Mouse (Mus musculus) embryonic facial prominence, embryonic 14.5 days (tissue): ENCODE measurements around the gene Tmtc2. TPM values are rescaled to one million over a fixed set of nuclear protein-coding genes. Genes with fewer than 3 reads are reported as not detected.

Experiments used
- ATAC-seq: fragments of 200-750 bp; cut with Nextera tagmentation; 2 replicates; pipeline ENCODE4 v1.8.0; 2017; ENCODE audit warnings: low read depth, moderate number of reproducible peaks, moderate TSS enrichment
- DNase-seq: peaks from one replicate; pipeline ENCODE4 v3.0.0-alpha.2; 2015; ENCODE audit warnings: low spot score
- H3K27ac ChIP-seq: fragments of 300-500 bp; sonication (generic); replicated peaks from 2 replicates; pipeline ENCODE4 v1.5.1; 2014; ENCODE audit warnings: low read depth, mild to moderate bottlenecking, low read length, moderate library complexity
- H3K27me3 ChIP-seq: fragments of 300-500 bp; sonication (generic); replicated peaks from 2 replicates; pipeline ENCODE4 v1.6.1; 2014; ENCODE audit warnings: low read length; ENCODE audit not compliant: control insufficient read depth, insufficient read depth
- H3K36me3 ChIP-seq: fragments of 300-500 bp; sonication (generic); 2 replicates; pipeline ENCODE4 v1.6.1; 2014; ENCODE audit warnings: low read length, mixed read lengths; ENCODE audit not compliant: control insufficient read depth, insufficient read depth
- H3K4me1 ChIP-seq: fragments of 300-500 bp; sonication (generic); 2 replicates; pipeline ENCODE4 v1.6.1; 2014; ENCODE audit warnings: antibody characterized with exemption, low read length; ENCODE audit not compliant: control insufficient read depth, insufficient read depth
- H3K4me2 ChIP-seq: fragments of 300-500 bp; sonication (generic); 2 replicates; pipeline ENCODE4 v1.6.1; 2014; ENCODE audit warnings: low read depth, mild to moderate bottlenecking, low read length, moderate library complexity, mixed read lengths
- H3K4me3 ChIP-seq: fragments of 300-500 bp; sonication (generic); 2 replicates; pipeline ENCODE4 v1.5.1; 2014; ENCODE audit warnings: low read depth, mild to moderate bottlenecking, low read length
- H3K9ac ChIP-seq: fragments of 300-500 bp; sonication (generic); 2 replicates; pipeline ENCODE4 v1.6.1; 2014; ENCODE audit warnings: low read depth, mild to moderate bottlenecking, low read length, moderate library complexity, mixed read lengths
- H3K9me3 ChIP-seq: fragments of 300-500 bp; sonication (generic); 2 replicates; pipeline ENCODE4 v1.6.1; 2016; ENCODE audit warnings: low read length; ENCODE audit not compliant: control insufficient read depth
- WGBS: fragments of 180-500 bp; shearing (Covaris S2); extraction: QIAGEN DNeasy Blood & Tissue Kit; methylation state at CpG from one replicate; pipeline ENCODE4 v1.1.7; 2014; 5-methylcytosine and 5-hydroxymethylcytosine counted together
- polyA plus RNA-seq: library from polyadenylated mRNA; unstranded; fragments of >200 nt; fragmentation: Nextera tagmentation; extraction: Ambion mirVana; gene quantifications from 2 replicates; pipeline ENCODE4 v1.2.1, GENCODE M21; 2014

The Tmtc2 gene
- polyA plus RNA-seq, 1 experiment from 2014 or later: 9.4 TPM

- DNase-seq (no peak), ATAC-seq (no peak)
- no peaks in the 10 kb centered on the region for H3K9me3 ChIP-seq
- peaks cover 8% of the 10 kb centered on the region; the same call in 1 of the 2 replicates for H3K4me1 ChIP-seq
- H3K4me2 ChIP-seq: no peak overlapping the region
- H3K9ac ChIP-seq: no peak overlapping the region
- 96% methylated on average over 9 of the region's 9 CpGs for WGBS
- H3K36me3 ChIP-seq: no peaks in the 10 kb centered on the region
- no peak overlapping the region for H3K27ac ChIP-seq
- H3K4me3 ChIP-seq: no peak overlapping the region
- no peaks in the 10 kb centered on the region for H3K27me3 ChIP-seq
Measured at GRCm38 (mm10) chr10:105518144-105518543, 56.1 kb downstream of the Tmtc2 start.

GRCm38 (mm10) chr10:105513777-105514322, 60.4 kb downstream of the Tmtc2 start:
- no peak for ATAC-seq
- H3K4me1 ChIP-seq: peaks cover 14% of the 10 kb centered on the region
- no peaks in the 10 kb centered on the region for H3K9me3 ChIP-seq
- no peak overlapping the region for H3K4me2 ChIP-seq
- no peaks in the 10 kb centered on the region for H3K27me3 ChIP-seq
- no peak for DNase-seq
- 89% methylated on average over 7 of the region's 7 CpGs for WGBS
- H3K9ac ChIP-seq: no peak overlapping the region
- H3K4me3 ChIP-seq: no peak overlapping the region
- H3K36me3 ChIP-seq: no peaks in the 10 kb centered on the region
- no peak overlapping the region for H3K27ac ChIP-seq

GRCm38 (mm10) chr10:105509896-105510272, 64.4 kb downstream of the Tmtc2 start:
- H3K4me1 ChIP-seq: peaks cover 14% of the 10 kb centered on the region
- no peaks in the 10 kb centered on the region for H3K9me3 ChIP-seq
- no peak overlapping the region for H3K9ac ChIP-seq
- peak; percentile 58 for DNase-seq
- no peaks in the 10 kb centered on the region for H3K27me3 ChIP-seq
- no peak overlapping the region for H3K4me3 ChIP-seq
- ATAC-seq: peak; percentile 85
- 35% methylated on average over 4 of the region's 5 CpGs for WGBS
- peaks cover 12% of the 10 kb centered on the region; the same call in 1 of the 2 replicates for H3K36me3 ChIP-seq
- H3K4me2 ChIP-seq: peak overlapping the region; percentile 33
- no peak overlapping the region for H3K27ac ChIP-seq

GRCm38 (mm10) chr10:105509146-105509895, 64.9 kb downstream of the Tmtc2 start:
- no peaks in the 10 kb centered on the region for H3K27me3 ChIP-seq
- H3K27ac ChIP-seq: no peak overlapping the region
- no peak overlapping the region for H3K4me3 ChIP-seq
- ATAC-seq (no peak), DNase-seq (no peak)
- WGBS: 53% methylated on average over 9 of the region's 12 CpGs
- H3K36me3 ChIP-seq: peaks cover 12% of the 10 kb centered on the region; the same call in 1 of the 2 replicates
- no peak overlapping the region for H3K9ac ChIP-seq
- peaks cover 14% of the 10 kb centered on the region for H3K4me1 ChIP-seq
- H3K9me3 ChIP-seq: no peaks in the 10 kb centered on the region
- peak overlapping the region; percentile 33 for H3K4me2 ChIP-seq

GRCm38 (mm10) chr10:105507982-105508786, 66.1 kb downstream of the Tmtc2 start:
- peaks cover 12% of the 10 kb centered on the region; the same call in 1 of the 2 replicates for H3K36me3 ChIP-seq
- H3K9me3 ChIP-seq: no peaks in the 10 kb centered on the region
- no peak for ATAC-seq
- no peaks in the 10 kb centered on the region for H3K27me3 ChIP-seq
- no peak overlapping the region for H3K4me2 ChIP-seq
- no peak overlapping the region for H3K4me3 ChIP-seq
- 75% methylated on average over 3 of the region's 3 CpGs for WGBS
- no peak overlapping the region for H3K9ac ChIP-seq
- H3K27ac ChIP-seq: no peak overlapping the region
- DNase-seq: no peak
- H3K4me1 ChIP-seq: peaks cover 14% of the 10 kb centered on the region

- H3K9me3 ChIP-seq: no peaks in the 10 kb centered on the region
- H3K4me2 ChIP-seq: no peak overlapping the region
- peaks cover 11% of the 10 kb centered on the region for H3K4me1 ChIP-seq
- H3K27me3 ChIP-seq: no peaks in the 10 kb centered on the region
- 85% methylated on average over 4 of the region's 4 CpGs for WGBS
- H3K27ac ChIP-seq: no peak overlapping the region
- ATAC-seq (no peak), DNase-seq (no peak)
- peaks cover 12% of the 10 kb centered on the region; the same call in 1 of the 2 replicates for H3K36me3 ChIP-seq
- H3K4me3 ChIP-seq: no peak overlapping the region
- H3K9ac ChIP-seq: no peak overlapping the region
Measured at GRCm38 (mm10) chr10:105506046-105506445, 68.2 kb downstream of the Tmtc2 start.

GRCm38 (mm10) chr10:105504472-105504871, 69.8 kb downstream of the Tmtc2 start:
- Histone ChIP-seq H3K36me3 (peaks cover 12% of the 10 kb centered on the region; the same call in 1 of the 2 replicates), H3K9ac (no peak overlapping the region), H3K27ac (no peak overlapping the region), H3K9me3 (no peaks in the 10 kb centered on the region), H3K4me1 (peaks cover 5% of the 10 kb centered on the region), H3K4me3 (no peak overlapping the region), H3K4me2 (no peak overlapping the region), H3K27me3 (no peaks in the 10 kb centered on the region)
- no peak for ATAC-seq
- WGBS: 70% methylated on average over 2 of the region's 2 CpGs
- no peak for DNase-seq

- DNase-seq (no peak), ATAC-seq (no peak)
- Histone ChIP-seq H3K4me1 (no peaks in the 10 kb centered on the region), H3K4me2 (no peak overlapping the region), H3K9ac (no peak overlapping the region), H3K4me3 (no peak overlapping the region), H3K9me3 (no peaks in the 10 kb centered on the region), H3K27me3 (no peaks in the 10 kb centered on the region), H3K27ac (no peak overlapping the region), H3K36me3 (peaks cover 10% of the 10 kb centered on the region; the same call in 1 of the 2 replicates)
- WGBS: 60% methylated on average over 7 of the region's 7 CpGs
Measured at GRCm38 (mm10) chr10:105501736-105502135, 72.5 kb downstream of the Tmtc2 start.
